Mouse (Mus musculus): ENCODE results near the gene Mamdc2. TPM values are rescaled to one million over a fixed set of nuclear protein-coding genes. Genes with fewer than 3 reads are reported as not detected.
"Not testable (repeated sequence)": the region's sequence is repeated elsewhere in the genome, so short reads cannot be mapped to it uniquely, and the experiment has no call there.

Gene Mamdc2
- total RNA-seq (2021) = 1 to 10 TPM; 1.1 to 2.3 TPM
- long read RNA-seq, experiment 1, partial matches to known transcripts = 0 of 2 reads
- long read RNA-seq, experiment 1, other reads (novel, unspliced or antisense) = 0 of 2 reads
- long read RNA-seq, experiment 2, partial matches to known transcripts = 0 of 1 reads
- long read RNA-seq, experiment 2, other reads (novel, unspliced or antisense) = 0 of 1 reads

DNA sequence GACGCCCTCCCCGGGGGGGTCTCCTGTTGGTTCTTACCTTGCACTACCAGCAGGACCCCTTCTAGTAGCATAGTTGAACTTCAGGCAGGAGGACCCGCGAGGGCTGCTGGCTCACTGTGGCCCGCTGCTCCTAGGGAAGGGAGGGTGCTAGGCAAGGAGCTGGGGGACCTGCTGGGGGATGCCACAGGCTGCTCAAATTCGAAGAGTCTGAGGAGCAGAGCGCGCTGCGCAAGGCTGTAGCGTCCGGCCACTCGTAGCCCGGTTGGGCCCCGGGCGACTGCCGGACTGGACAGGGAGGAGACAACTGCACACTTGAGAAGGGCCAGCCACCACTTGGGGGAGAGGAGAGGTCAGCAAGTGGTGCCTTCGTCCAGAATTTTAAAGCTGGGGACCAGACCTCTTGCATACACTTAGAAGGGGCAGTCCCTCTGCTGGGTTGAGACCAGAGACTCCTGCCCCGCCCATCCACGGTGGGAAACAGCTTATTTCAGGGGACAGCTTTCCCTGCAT, at the start of gene Mamdc2:
Gene Mamdc2, minus strand, starts transcription at position 455 of the 510 bp plus-strand sequence.
- peak; percentile 9 for DNase-seq (ENCODE audit: low spot score)

DNA sequence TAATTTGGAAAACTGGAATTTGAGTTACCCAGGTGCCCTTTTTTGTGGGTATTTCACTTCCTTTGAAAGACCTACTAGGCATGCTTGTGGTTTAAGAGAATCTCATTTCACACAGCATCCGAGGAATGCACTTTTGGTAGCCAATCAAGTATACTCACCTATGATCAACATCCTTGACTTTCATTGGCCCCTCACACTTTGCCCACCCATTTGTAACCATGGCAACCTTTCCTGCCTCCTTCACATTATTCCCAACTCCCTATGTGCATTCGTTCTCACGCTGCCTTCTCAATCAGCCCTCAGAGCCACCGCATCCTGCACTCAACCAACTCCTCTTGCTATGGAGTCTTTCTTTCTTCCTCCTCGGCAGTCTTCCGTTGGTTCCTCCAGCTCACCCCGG, 49.8 kb upstream of the Mamdc2 start:
- no peak for DNase-seq (ENCODE audit: low spot score)

DNA sequence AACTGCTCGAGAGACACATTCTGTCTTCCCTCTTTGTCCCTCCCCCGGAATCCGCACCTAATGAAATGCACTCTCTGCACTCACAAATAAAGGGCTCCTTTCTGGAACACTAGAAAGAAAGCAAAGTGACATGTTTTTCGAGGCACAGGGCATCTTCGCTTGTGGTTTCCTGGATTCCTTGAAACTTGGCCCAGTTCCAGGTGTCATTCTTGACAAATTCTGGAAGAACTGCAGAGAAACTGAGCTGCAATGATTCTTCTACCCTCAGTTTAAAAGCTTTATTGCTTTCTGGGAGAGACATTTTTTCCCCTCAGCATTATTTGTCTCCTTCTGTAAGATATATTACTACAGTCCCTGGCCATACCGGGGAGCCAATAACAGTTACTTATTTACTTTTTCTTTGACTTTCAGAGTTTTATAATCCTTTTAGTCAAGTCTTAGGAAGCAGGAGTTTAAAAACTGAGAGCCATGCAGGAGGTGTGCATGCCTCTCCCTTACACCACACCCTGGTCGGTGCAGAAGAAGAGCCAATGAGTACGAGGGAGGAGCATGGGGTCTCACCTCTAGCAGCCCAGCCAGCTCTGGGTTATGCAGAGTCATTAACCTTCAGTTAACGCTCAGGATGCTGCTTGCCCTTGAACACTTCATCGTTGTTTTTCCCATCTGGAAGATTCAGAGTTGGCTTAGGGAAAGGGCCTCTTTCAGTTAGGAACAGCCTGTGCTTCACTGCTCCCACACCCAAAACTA, 49.1 kb upstream of the Mamdc2 start:
- DNase-seq (ENCODE audit: low spot score) = no peak

DNA sequence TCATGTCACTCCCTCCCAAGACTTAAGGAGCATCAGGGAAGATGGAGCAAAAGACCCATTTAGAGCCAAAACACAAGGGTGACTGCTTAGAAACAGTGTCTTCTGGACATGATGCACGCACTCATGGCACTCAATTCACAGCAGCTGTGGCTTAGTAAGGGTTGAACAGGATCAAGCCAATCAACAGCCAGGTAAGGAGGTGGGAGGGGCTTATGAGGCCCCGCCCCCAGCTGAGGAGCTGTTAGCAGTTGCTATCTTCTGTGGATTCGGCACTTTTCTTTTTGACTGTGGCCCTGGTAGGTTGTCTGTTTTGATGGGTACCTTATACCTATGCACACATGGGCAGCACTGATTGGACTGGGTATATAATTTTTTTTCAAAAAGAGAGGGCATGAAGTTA, 48.3 kb upstream of the Mamdc2 start:
- no peak for DNase-seq (ENCODE audit: low spot score)

DNA sequence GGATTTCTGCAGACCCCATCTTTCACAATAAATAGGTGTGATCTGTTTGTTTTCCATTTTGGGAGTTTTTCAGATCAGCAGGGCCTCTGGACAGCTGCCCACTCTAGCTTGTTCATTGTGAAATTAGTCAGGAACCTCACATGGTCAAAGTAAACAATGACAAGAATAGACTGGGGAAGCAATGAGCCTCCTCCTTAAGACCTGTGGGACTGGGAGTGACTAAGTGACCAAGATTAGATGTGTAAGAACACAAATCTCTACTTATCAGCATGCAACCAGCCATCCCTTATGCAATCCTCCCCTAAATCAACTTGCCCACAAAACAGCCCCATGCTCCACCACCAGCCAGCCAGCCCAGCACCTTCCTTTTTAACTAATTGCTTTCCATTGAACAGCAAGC, 44.4 kb upstream of the Mamdc2 start:
- DNase-seq (ENCODE audit: low spot score) = no peak

DNA sequence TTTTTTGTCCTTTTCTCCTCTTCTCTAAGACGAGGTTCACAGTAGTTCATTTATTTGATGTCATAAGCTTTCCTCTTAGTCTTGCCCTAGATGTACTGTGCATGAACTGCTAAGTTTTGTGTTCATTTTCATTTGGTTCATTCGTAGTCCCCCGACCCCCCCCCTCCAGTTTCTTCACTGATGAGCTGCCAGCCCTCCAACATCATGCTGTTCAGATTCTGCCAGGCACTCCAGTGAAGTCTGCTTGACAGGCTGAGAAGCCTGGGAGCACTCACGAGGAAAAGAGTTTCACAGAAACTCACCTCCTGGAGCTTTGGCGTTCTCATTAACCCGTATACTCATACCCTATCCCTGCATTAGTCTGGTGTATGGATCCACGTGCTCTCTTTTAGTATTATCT, 42.5 kb upstream of the Mamdc2 start:
- not testable (repeated sequence) for DNase-seq (ENCODE audit: low spot score)

DNA sequence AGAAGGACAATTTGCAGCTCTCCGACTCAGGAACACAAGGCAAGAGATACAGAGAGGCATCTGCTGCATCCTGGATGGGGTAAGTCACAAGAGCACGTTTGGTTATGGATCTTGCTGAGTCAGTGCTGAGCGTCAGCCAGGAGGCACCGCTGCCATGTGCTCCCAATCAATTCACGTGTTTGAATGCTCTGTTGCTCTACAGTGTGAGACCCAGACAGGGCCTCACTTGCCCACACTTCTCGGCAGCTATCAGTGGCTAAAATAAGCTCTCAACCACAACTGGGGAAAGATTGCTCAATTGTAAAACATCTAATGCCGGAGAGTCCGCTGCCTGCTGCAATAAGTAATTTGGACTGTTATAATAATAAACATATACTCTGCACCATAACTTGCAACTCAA, 41.5 kb upstream of the Mamdc2 start:
- DNase-seq (ENCODE audit: low spot score) = no peak

DNA sequence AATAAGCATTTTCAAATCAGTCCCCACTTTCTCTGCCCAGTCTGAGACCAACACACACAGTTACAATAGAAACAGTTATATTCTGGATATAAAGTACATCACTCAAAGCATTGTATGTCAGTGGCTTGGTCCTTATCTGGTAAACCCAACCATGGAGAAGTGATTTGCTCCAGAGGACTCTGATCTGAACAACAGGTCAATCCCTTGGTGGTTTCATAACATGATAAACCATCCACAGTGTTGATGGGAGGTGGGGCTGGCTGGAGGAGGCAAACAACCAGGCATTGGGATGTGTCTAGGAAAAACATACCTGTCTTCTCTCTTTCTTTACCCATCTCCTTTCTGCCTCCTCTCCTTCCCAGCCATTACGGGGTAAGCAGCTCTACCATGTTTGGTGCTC, 39.2 kb upstream of the Mamdc2 start:
- DNase-seq (ENCODE audit: low spot score) = no peak

DNA sequence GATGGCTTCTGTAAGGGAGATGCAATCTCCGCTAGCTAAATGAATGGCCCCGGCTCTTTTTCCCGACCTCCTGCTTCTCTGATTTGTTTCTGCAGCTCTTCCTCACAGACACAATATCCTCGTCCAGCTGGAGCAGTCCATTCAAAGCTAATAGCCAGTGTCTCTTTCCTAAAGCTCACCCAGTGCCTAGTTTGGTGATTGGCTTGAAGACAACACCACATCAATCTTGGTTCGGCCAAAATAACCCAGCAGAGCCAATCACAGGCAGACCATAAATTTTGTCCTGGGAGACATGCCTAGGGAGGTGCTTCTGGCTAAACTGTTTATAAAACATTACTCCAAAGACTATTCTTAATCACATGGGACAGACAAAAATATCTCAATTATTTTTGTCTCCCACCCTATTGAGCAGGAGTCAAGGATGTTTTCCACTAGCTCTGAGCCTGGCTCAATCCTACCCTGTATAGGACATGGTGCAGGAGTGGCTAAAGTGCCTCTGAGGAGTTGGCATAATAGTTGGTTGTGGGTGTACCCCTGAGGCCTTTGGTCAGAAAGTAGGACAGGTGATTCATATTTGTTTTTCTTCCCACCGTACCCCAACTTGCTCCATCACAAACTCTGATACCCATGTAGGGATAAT, 38.5 kb upstream of the Mamdc2 start:
- DNase-seq (ENCODE audit: low spot score) = no peak

DNA sequence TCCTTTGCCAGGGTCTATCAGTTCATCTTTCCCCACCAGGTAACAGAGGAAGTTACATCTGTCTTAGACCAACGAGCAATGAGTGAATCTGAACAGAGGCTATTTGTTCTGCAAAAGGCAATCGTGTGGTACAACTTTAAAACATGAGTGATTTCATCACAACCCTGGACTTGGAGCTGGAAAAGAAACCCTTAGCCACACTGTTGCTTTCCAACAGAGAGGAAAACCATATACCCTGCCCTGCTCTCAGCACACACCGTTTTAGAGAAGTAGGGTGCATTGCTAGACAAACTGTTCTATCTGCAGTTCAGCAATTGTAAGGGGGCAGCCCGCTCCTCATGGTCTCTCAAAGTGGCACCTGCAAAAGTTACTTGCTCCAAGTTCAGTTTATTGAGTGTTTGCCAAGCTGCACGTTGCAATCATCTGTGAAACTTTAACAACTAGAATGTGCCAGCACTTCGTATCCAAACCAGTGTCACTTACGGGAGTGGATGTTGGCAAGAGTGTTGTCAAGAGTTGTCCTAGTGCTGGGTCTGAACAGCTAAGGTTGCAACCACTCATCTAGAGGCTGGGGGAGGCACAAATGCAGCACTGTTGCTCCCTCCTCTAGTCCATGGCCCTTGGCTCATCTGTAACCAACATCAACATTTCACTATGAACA, 37.8 kb upstream of the Mamdc2 start:
- DNase-seq (ENCODE audit: low spot score) = no peak

DNA sequence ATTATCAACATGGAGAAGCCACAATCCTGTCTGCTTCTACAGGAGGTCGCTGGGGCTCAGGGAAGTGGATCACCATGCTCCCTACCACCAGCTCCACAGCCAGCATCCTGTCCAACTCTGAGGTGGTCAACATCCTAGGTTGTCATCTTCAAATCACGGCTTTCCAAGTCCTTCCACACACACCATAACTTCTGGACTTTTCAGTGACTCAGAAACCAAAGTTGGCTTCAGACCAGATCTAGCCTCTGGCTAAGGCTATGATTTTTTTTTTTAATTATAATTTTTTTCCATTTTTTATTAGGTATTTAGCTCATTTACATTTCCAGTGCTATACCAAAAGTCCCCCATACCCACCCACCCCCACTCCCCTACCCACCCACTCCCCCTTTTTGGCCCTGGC, 34.3 kb upstream of the Mamdc2 start:
- DNase-seq (ENCODE audit: low spot score) = not testable (repeated sequence)

DNA sequence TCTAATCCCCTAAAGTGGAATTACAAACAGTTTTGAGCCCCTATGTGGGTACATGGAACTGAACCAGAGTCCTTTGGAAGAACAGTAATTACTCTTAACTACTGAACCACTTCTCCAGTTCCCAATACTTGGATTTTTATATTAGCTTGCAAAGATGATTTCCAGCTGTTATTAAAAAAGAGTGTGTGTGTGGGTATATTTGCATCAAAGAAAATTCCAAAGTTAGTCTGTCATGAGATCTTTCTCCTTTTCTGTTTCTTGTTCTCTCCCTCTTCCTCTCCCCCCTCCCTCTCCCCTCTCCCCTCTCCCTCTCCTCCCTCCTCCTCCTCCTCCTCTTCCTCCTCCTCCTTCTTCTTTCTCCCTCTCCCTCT, 31.3 kb upstream of the Mamdc2 start:
- DNase-seq (ENCODE audit: low spot score) = no peak

DNA sequence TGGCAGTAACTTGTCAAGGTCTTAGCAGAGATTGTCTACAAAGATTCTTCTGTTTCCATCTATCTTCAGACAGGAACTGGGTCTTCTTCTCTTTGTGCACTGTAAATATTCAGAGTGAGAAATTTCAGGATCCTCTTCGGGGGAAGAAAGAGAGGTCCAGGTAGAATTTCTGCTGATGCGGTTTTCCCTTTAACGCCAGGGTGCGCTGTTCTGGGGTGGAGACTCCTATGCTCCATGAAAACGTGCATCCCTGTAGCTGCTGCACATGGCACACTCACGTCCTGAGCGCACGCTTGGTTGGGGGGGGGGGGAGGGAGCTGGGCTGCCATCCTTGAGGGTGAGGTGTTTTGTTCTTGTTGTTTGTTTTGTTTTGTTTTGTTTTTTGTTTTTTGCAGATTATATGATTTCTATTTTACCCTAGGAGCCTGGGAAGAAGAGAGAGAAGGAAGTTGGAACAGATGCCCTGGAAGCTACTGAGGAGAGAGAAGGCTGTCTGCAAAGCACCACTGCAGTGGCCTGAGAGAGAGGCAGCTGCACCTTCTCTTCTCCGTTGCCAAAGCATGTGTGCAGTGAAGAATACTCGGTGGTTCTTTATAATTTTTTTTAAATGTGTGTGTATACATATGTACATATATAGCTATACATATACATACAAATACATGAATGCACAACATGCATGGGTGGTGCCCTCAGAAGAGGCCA, 30.8 kb upstream of the Mamdc2 start:
- DNase-seq (ENCODE audit: low spot score) = peak; percentile 27

DNA sequence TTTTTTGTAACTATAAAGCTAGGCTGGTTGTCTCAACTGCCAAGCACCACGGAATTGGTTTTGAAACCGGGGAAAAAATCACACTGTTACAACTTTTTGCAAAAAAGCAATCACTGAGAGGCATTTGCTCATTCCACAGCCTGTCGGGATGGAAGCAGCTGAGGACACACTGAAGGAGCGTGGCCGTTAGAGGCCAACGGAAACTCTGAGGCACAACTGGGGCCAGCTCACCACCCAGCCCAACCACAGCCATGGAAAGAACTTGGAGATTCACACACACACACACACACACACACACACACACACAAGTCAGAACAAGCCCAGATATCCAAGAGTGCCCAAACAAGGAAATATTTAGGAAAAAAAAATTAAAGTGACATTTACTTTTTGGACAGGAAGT, 29.6 kb upstream of the Mamdc2 start:
- no peak for DNase-seq (ENCODE audit: low spot score)

DNA sequence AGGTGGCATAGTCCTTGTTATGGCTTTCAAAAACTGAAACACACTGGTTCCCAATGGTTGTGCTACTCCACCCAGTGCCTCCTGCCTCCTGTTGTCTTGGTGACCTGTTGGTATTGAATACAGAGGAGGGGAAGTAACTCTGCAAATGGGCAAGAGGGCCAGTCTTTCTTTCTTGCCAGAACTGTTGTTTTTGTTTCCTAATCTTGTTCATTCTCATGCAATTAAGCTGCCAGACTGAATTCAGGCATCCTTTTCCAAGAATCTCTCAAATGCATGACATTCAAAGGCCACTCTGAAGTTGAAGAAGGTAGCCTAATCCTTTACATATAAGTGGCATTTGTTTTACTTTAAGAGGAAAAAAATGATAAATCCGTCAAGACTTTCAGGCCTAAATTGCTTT, 19.6 kb upstream of the Mamdc2 start:
- no peak for DNase-seq (ENCODE audit: low spot score)

DNA sequence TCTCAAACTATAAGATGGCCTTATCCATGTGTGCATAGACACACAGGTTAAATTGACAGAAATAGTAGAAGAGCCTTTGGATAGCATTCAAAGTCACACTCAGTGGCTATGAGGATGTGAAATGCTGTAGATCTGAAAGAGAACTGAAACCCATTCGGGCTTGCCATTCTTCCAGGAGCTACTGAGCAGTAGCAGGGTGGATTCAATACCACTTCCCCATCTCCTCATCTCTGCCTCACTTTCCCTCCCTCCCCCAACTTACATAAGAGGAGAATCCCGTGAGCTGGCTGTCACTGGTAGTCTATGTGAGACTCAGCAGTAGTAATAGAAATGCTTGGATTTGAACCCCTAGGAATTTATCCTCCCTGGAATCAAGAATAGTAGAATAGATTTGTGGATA, 18.8 kb upstream of the Mamdc2 start:
- no peak for DNase-seq (ENCODE audit: low spot score)

DNA sequence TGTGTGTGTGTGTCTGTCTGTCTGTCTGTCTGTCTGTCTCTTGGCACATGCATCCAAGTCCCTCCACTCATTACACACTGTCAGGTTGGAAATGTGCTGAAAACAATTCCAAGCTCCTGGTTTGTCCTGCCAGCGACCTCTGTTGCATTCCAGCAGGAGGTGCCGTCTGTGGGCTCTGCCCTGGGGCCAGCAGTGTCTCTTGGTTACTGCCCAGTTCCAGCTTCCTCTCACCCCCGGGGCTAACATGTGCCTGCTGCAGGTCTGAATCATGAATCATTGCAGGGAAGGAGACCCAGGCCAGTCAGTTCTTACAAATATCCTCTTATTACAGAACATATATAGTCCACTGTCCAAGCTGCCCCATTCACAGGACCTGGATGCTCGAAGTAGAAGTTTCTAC, 9.2 kb upstream of the Mamdc2 start:
- no peak for DNase-seq (ENCODE audit: low spot score)

DNA sequence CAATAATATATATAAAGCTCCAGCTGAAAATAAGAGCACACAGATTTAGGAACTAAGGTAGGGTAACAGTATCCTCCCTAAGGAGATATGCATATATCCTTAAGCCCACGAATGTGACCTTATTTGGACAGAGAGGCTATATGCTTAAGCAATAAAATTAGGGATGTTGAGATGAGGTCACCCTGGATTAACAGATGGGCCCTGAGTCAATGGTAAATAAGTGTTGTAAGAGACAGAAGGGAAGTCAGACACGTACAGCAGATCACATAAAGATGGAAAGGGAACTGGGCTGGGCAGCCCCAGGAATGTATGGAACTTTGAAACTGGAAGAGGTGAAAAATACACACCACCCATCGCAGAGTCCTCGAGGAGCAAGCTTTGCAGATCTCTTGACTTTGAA, 3.1 kb upstream of the Mamdc2 start:
- no peak for DNase-seq (ENCODE audit: low spot score)

DNA sequence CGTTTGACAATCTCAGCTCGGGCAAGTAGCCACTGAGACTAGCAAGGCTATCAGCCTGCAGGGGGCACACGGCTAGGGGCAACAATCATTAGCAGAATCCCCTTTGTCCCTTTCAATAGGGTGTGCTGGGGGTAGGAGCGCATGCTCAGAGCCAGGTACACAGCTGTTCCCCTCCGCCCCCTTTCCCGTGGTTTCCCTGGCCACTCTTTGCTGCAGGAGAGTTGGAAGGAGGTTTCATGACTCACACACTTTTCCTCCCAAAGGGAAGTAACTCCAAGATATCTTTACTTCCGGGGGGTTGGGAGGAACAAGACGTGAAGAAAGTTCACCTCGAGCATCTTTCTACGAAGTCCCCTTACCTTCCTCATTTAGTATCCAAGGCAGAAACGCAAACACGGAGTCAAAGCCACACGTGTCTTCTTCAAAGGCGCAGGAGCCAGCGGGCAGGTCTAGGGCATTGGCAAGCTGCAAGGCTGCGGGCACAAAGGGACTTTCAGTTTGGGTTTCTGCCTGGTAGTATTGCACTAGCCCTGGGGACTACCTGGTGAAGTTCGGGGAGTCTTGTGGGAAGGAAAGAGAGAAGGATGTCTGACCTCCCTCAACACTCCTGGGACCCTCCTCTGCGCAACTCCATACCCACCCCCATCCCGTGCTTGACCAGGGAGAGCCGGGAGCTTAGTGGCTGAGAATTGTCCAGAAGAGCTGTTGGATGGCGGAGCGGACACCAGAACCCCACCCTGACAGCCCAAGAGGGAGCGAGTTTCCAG, 838 bp downstream of the Mamdc2 start:
- DNase-seq (ENCODE audit: low spot score) = peak; percentile 9

DNA sequence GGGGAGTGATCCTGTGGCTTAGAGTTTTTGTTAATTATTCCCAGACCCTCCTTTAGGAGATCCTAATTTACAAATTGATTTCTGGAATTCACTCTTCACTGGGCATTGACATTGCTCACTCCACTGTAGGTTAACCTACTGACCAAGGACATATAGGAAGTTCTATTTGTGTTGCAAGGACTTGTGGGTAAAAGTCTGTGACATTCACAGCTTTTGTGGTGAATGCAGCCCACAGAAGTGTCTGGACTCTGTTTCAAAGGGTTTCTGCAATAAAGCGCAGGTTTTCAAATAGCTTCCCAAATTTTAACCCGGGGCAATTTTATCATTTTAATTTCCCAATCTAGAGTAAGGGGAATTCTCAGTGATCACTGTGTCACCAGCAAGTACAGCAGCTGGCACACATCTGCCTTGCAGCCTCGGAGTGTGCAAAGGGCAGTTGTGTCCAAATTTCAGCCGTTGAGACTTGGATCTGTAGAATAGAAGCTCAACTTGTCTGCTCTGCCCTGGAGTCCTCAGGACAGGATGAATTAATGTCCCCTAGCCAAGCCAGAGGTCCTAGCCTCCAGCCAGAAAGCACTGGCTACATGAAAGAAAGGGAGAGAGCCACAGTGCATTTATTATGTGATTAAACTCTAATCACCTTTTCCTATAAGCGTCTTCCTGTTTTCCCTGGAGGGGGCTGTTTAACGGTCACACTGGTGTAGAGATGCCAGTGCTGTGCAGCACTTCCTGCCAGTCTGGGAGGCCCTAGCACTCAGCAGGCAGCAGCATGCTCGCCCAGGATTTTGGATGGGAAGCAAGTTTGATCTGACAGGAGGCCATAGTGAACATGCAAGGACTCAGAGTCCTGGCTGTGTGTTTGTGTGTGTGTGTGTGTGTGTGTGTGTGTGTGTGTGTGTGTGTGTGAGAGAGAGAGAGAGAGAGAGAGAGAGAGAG, 3.1 kb downstream of the Mamdc2 start:
- no peak for DNase-seq (ENCODE audit: low spot score)

Measured in gastrocnemius, adult 18-20 months (tissue).